Mouse (Mus musculus) left cerebral cortex, adult 8-10 months (tissue): ENCODE results near the gene Slc7a5. TPM values are rescaled to one million over a fixed set of nuclear protein-coding genes. Genes with fewer than 3 reads are reported as not detected.

Experiments used
- DNase-seq, 2 experiments: peaks; one replicate each; pipeline ENCODE4 v3.0.0; 2022; ENCODE audit warnings: low spot score in 2 of 2
- total RNA-seq, 4 experiments: library from RNA; stranded (reverse); gene quantifications; 2 replicates each; pipeline ENCODE4 v1.2.4; 2022

Slc7a5 gene
- total RNA-seq, 4 experiments from 2014 or later = 57.0 to 73.5 (median 61.5) TPM

DNA sequence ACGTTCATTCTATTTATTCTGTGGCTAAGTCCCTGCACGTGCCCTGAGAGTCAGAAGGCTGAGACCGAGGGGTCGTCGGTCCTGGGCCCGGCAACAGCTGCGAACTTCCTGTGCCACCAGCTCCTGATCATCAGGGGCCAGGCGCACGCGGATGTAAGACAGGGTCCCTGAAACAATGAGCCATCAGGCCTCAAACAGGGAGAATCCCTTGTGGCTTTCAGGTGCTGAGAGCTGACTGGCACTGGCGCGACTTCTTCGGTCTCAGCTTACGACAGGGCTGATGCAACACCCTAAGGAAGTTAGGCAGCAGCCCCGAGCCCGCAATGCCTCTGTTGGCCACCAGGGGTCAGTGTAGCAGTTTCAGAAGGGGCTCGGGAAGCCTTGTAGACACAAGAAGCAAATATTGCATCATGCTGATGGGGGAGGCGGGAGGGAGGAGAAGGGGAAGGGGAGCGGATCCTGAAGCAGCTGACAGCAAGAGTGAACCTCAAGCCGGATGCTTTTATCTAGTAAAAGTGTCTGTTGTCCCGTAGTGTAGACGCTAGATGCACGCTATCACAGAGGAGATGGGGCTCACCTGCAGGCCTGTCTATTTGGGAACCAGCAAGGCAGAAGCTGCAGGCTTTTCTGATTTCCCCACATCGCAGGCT, 56.5 kb downstream of the Slc7a5 start:
- DNase-seq = peak; percentile 88 to 97

DNA sequence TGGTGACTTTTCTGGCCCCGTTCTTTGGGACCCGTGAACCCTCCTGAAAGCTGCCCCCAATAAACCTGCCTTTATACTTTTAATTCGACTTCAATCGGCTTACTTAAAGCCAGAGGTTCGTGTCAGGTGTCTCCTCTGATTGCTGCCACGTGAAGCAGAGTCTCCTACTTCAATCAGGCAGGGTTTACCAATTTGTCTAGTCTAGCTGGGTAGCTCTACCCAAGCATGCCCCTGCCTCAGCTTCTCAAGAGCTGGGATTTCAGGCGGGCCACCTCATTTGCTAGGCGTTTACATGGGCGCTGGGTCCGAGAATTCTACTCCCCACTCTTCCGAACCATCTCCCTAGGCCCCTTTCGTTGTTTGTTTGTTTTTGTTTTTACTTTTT, 57.1 kb downstream of the Slc7a5 start:
- DNase-seq = no peak

- DNase-seq = peak; percentile 42 to 59
These were observed 57.5 kb downstream of the Slc7a5 start for GRCm38 (mm10) chr8:121850018-121850417.

- no peak for DNase-seq
These were observed 58.2 kb downstream of the Slc7a5 start for GRCm38 (mm10) chr8:121849303-121849702.

- no peak for DNase-seq
These were observed 59.0 kb downstream of the Slc7a5 start for GRCm38 (mm10) chr8:121848495-121848894.

DNA sequence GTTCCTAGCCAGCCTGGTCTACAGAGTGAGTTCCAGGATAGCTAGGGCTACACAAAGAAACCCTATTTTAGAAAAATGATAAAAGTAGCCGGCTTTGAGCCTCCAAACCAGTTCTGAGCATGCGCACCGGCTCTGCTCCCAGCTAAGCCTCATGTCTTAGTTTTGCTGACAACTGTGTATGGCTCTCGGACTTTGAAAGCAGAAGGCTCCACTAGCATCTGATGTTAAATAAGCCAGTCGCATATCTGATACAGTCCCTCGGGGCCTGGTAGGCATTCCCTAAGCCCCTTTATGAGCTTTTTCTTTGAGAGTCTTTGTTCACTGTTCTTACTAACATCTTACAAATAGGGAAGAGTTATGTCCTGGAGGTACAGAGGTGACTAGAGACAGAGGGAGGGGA, 59.5 kb downstream of the Slc7a5 start:
- no peak for DNase-seq

- no peak for DNase-seq
These were observed 60.2 kb downstream of the Slc7a5 start for GRCm38 (mm10) chr8:121847261-121847822.

GRCm38 (mm10) chr8:121846815-121847214, 60.7 kb downstream of the Slc7a5 start:
- DNase-seq = no peak

GRCm38 (mm10) chr8:121844765-121845164, 62.7 kb downstream of the Slc7a5 start:
- no peak for DNase-seq

DNA sequence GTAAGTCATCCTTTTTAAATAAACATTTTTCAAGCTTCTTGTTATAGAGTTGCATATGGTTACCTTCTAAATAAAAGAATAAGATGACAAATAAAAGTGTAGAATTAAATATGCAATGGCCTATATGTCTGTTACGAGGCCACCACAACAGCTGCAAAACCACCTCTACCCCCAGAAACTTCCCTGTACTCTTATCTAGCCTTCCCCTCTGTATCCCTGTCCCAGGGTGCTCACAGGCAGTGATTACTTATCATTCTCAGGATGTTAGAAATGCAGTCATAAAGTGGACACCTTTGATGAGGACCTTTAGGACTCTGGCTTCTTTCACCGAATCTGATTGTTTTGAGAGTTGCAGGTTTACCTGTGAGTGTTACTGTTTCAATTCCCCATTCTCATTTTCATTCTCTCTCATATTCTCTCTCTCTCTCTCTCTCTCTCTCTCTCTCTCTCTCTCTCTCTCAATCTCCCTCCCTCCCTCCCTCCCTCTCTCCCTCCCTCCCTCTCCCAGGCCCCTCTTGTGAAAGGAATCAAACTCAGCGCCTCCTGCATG, 64.2 kb downstream of the Slc7a5 start:
- DNase-seq = no peak

- DNase-seq = no peak
These were observed 65.2 kb downstream of the Slc7a5 start for GRCm38 (mm10) chr8:121842064-121842955.

- peak in 1 of 2 experiments; percentile 79 for DNase-seq
These were observed 66.3 kb downstream of the Slc7a5 start for GRCm38 (mm10) chr8:121841242-121841641.

DNA sequence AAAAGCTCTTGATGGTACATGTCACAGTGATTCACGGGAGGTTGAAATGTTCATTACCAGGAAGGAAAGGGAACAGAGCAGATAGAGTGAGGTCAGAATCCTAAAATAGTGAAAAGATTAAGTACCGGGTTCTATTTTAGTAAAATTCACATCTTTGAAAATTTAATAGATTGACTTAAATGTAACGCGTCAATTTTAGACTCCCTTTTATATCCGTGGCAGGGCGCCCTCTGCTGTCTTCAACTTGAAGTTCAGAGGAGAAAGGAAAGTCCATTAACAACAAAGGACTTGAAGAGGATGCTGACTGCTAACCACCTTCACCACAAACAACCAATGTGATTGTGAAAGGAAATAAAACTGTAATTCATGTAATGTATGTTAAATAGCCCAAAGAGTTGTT, 75.0 kb downstream of the Slc7a5 start:
- DNase-seq = peak in 1 of 2 experiments; percentile 57

GRCm38 (mm10) chr8:121832061-121832460, 75.4 kb downstream of the Slc7a5 start:
- no peak for DNase-seq

Other genes with a start within 250 kb of the Slc7a5 start
- gene Jph3, start 178.1 kb downstream of the Slc7a5 start, total RNA-seq = 100 to 1,000 TPM; 260 to 302 (median 279) TPM
- gene Klhdc4, start 78.1 kb downstream of the Slc7a5 start, total RNA-seq = 10 to 100 TPM; 28.9 to 35.0 (median 32.2) TPM
- gene Car5a, start 37.2 kb upstream of the Slc7a5 start, total RNA-seq = under 1 TPM in 1 of 4 experiments, not detected in 3; 0.53 TPM
- 10 to 100 TPM; 26.1 to 35.5 (median 27.9) TPM for gene Banp, start 42.1 kb upstream of the Slc7a5 start, total RNA-seq